Mouse (Mus musculus): ENCODE measurements around the gene Pde4d. TPM values are rescaled to one million over a fixed set of nuclear protein-coding genes. Genes with fewer than 3 reads are reported as not detected.
"Not testable (repeated sequence)": the region's sequence is repeated elsewhere in the genome, so short reads cannot be mapped to it uniquely, and the experiment has no call there.

Gene Pde4d
- polyA plus RNA-seq, 1 experiment from 2014 or later, result 12.4 TPM

DNA sequence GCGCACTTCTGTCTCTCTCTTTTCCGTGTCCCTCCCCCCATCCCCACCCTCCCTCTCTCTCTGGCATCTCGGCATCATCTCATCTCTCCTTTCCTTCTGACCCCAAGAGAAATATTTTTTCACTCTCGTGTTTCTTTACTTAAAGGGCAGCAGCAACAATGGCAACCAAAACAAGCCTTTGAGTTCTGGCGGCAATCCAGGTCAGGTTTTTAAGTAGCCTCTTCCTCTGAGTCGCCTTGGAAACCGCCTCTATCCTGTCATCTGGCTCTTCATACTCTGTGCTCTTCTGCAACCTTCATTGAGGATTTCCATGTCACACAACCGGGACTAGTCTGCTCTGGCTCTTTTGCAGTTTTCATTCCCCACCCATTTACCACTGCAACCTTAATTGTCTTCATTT lies 1430.6 kb downstream of the Pde4d start:
- H3K9me3 ChIP-seq, result no peaks in the 10 kb centered on the region
- no peak overlapping the region for H3K9ac ChIP-seq
- no peaks in the 10 kb centered on the region for H3K36me3 ChIP-seq
- H3K27ac ChIP-seq, result no peak overlapping the region
- H3K27me3 ChIP-seq (replicated peaks), result no peaks in the 10 kb centered on the region
- no peaks in the 10 kb centered on the region for H3K4me1 ChIP-seq
- no peak overlapping the region for H3K4me2 ChIP-seq (replicated peaks)
- ATAC-seq (ENCODE audit: low FRiP score, low read depth), result no peak
- WGBS, result 74% methylated on average over 8 of the region's 8 CpGs
- no peak overlapping the region for H3K4me3 ChIP-seq

DNA sequence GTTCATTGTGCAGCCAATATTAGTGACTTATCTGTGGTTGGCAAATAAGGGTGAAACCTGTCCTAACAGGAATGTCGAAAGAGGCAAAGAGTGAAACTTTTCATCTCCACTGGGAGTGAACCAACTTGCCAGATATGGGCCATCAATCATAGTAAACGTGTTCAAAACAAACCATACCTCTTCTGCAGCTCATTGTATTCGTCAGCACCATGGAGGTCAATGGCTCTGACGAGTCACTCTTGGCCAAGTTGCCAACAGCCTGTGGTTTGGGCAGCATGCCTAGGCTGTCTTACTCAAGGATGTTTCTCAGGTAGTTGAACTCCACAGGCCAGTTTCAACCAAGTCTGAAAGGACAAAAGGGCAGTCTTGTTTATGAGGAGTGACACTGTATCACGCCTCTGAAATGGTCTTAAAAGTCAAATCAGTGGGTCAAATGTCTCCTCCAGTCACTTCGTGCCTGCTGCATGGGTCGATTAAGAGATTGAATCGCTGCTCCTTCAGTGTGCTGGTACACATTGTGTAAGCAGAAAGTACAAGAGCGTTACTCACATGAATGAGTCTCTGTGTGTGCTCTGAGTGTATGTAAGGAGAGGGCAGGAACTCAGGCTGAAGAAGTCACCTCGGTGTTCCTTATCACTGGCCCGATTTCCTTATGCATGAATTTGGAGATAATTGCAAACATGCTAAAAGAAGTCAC lies 1431.6 kb downstream of the Pde4d start:
- no peak for ATAC-seq (ENCODE audit: low FRiP score, low read depth)
- WGBS, result 83% methylated on average over 11 of the region's 11 CpGs

DNA sequence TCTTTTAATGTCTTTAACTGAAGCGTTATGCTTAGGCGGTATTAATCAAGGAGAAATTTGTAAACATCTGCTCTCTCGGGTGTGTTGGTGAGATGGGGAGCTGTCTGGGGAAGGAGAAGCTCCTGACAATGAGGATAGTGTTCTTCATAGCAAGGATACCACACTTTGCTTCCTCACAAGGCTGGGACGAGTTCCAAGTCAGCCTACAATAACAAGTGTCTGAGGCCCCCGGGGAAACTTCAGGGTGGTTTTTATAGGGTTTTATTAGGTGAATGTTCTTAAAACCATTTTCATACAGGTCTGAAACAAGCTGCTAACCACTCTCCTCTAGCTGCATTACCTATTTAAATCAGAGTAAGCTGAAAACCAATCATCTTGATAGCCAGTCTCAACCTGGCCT lies 1433.9 kb downstream of the Pde4d start:
- WGBS, result 81% methylated on average over 5 of the region's 5 CpGs
- no peak overlapping the region for H3K4me2 ChIP-seq (replicated peaks)
- no peak overlapping the region for H3K27ac ChIP-seq
- no peaks in the 10 kb centered on the region for H3K9me3 ChIP-seq
- no peaks in the 10 kb centered on the region for H3K27me3 ChIP-seq (replicated peaks)
- H3K36me3 ChIP-seq, result no peaks in the 10 kb centered on the region
- no peaks in the 10 kb centered on the region for H3K4me1 ChIP-seq
- H3K4me3 ChIP-seq, result no peak overlapping the region
- H3K9ac ChIP-seq, result no peak overlapping the region
- ATAC-seq (ENCODE audit: low FRiP score, low read depth), result no peak

More for the DNA sequence above, 1431.6 kb downstream of the Pde4d start:
- Histone ChIP-seq H3K36me3 (no peaks in the 10 kb centered on the region), H3K4me2 (replicated peaks) (no peak overlapping the region), H3K27ac (no peak overlapping the region), H3K27me3 (replicated peaks) (no peaks in the 10 kb centered on the region), H3K4me3 (no peak overlapping the region), H3K9ac (no peak overlapping the region), H3K9me3 (no peaks in the 10 kb centered on the region), H3K4me1 (no peaks in the 10 kb centered on the region)

DNA sequence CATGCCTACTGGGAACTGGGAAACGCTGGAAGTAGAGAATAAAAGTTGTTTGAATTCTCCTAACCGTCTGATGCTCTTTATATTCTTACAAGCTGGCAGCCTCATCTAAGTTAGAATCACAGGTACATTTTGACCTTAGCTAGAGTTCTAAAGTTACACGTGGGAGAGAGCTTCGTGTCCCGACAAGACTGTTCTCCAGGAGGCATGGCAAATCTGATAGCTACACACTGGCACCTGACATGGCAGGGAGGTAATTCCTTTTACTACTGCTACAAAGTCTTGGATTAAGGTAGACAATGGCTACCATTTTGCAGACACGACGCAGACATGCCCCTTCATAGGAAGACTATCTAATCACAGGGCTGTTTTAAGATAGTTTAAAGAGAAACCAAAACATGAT lies 1435.1 kb downstream of the Pde4d start:
- Histone ChIP-seq H3K27ac (no peak overlapping the region), H3K9me3 (no peaks in the 10 kb centered on the region), H3K4me2 (replicated peaks) (no peak overlapping the region), H3K27me3 (replicated peaks) (no peaks in the 10 kb centered on the region), H3K36me3 (no peaks in the 10 kb centered on the region), H3K9ac (no peak overlapping the region), H3K4me1 (no peaks in the 10 kb centered on the region), H3K4me3 (no peak overlapping the region)
- 94% methylated on average over 7 of the region's 7 CpGs for WGBS
- ATAC-seq (ENCODE audit: low FRiP score, low read depth), result no peak

DNA sequence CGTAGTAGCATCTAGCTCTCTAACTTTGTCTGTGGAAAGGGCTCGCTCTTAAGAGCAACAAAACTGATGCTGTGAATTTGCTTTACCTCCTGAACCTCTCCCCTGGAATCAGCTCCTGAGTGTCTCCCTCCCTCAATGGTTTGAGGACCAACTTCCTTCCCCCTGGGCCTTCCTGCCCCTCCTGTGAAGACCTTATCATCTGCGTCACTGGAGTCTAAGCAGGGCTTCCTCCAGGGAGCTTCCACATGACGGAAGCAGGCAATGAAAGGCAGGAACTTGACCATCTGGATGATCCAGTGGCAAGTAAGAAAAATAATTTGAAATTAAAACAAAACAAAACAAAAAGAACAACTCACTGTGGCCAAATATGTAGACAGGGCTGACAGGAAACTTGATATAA lies 1438.5 kb downstream of the Pde4d start:
- H3K9ac ChIP-seq, result no peak overlapping the region
- H3K27ac ChIP-seq, result no peak overlapping the region
- no peak overlapping the region for H3K4me3 ChIP-seq
- no peak for ATAC-seq (ENCODE audit: low FRiP score, low read depth)
- WGBS, result 85% methylated on average over 4 of the region's 4 CpGs
- H3K4me1 ChIP-seq, result no peaks in the 10 kb centered on the region
- H3K27me3 ChIP-seq (replicated peaks), result no peaks in the 10 kb centered on the region
- no peak overlapping the region for H3K4me2 ChIP-seq (replicated peaks)
- no peaks in the 10 kb centered on the region for H3K9me3 ChIP-seq
- H3K36me3 ChIP-seq, result no peaks in the 10 kb centered on the region

DNA sequence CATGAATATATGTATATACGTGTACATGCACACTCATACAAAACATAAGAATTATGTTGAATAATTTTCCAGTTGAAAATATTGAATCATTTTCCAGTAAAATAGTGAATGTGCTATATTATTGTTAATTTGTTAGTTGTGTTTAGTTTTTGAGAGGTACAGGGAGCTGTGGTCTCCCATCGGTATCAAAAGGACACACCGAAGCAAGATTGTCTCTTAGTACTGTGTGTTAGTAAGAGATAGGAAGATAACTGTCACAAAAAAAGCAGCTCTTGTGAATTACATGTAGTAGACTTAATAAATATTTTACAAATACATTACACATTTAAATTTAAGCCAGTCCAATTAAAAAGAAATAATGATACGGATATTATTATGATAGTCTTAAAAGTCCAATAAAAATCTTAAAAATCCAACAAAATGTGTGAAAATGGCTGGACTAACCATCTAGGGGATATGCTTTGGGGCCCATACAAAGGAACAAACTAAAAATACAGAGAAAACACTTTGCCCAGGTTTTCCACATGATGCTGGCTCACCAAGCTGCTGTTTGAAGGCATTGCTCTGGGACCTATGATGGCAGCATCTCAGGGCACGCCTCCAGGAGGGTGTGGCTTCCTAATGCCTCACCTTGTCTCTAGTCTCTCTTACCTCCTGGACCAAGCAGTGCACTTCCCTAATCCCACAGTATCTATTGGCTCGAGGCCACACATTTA lies 1441.6 kb downstream of the Pde4d start:
- Histone ChIP-seq H3K36me3 (no peaks in the 10 kb centered on the region), H3K9me3 (no peaks in the 10 kb centered on the region), H3K4me2 (replicated peaks) (no peak overlapping the region), H3K9ac (no peak overlapping the region), H3K27ac (no peak overlapping the region), H3K27me3 (replicated peaks) (no peaks in the 10 kb centered on the region), H3K4me1 (no peaks in the 10 kb centered on the region), H3K4me3 (no peak overlapping the region)
- ATAC-seq (ENCODE audit: low FRiP score, low read depth), result no peak
- 80% methylated on average over 6 of the region's 6 CpGs for WGBS

DNA sequence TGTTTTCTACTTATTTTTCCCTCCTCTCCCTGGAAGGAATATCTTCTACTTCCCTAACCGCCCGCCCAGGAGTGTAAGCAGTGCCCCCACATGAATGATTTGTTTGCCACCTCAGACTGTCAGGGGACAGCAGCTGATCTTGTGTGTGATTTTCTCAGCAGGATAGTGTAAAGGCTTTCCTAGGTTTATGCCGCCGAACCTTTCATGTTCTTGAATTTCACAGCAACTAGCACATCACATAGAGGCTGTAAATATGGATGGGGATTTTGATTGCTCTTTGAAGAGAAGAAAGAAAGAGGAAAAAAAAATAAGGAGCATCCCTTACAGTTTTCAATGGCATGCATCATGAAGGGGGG lies 1442.1 kb downstream of the Pde4d start:
- Histone ChIP-seq H3K4me2 (replicated peaks) (no peak overlapping the region), H3K36me3 (no peaks in the 10 kb centered on the region), H3K4me1 (no peaks in the 10 kb centered on the region), H3K9ac (no peak overlapping the region), H3K27me3 (replicated peaks) (no peaks in the 10 kb centered on the region), H3K4me3 (no peak overlapping the region), H3K27ac (no peak overlapping the region), H3K9me3 (no peaks in the 10 kb centered on the region)
- WGBS, result 77% methylated on average over 4 of the region's 4 CpGs
- ATAC-seq (ENCODE audit: low FRiP score, low read depth), result no peak

DNA sequence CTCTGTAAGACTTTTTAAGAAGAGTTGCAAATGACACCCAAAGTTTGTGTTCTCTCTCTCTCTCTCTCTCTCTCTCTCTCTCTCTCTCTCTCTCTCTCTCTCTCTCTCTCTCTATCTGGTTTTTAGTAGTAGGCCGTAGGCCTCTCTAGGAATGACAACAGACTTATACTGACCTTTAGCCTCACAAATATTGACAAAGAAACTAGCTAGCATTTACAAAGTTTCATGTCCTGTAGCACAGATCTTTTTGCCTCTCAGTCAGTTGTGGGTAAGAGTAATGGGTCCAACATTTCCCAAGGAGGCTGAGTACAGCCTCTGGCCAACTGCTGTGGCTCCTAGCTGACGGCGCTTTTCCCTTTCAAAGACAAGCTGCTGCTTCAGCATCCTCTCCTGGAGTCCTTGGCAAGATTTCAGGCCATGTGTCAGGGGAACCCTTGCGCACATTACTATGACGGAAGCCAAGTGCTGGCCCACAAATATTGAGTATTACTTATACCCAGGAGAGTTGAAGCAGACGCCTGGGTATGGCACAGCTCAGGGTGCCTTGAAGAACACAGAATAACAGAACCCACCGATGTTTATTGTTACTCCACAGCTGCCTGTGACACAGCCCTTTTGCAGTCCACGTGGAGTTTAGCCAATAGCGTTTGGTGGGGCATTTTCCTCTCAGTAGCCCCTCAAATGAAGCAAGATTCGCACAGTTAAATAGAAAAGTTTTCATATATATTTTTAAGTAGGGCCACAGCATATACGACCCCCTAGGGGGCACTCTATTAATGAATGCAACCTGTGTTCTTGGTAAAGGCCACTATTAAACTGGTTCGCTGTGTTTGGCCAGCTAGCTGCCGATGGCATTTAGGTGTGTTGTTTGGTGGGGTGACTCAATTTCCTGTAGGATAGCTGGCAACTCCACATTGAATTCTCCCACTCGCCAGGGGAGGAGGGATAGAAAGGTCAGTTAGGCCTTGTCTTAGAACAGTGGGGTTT lies 1450.0 kb downstream of the Pde4d start:
- no peak for ATAC-seq (ENCODE audit: low FRiP score, low read depth)
- H3K4me3 ChIP-seq, result no peak overlapping the region
- WGBS, result 76% methylated on average over 14 of the region's 14 CpGs

DNA sequence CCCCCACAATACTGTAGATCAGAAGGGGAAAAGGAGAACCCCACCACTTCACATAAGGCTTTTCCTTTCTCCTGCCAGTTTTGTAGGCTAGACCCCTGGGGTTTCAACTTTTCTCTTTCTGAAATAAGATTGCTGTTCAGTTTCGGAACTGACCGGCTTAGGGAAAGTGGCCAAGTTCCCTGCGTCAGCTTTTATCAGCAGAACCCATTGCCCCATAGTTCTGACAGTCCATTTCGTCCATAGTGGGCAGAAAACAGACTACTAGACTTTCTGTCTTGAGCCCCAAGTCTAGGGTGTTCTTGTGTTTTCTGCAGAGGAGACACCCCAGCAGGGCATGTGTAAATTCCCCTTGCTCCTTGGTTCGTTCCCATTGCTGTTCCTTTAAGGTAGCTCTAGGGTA lies 1452.1 kb downstream of the Pde4d start:
- Histone ChIP-seq H3K9me3 (no peaks in the 10 kb centered on the region), H3K4me2 (replicated peaks) (peak overlapping the region; percentile 96), H3K4me1 (peaks cover 10% of the 10 kb centered on the region), H3K9ac (no peak overlapping the region), H3K27ac (no peak overlapping the region), H3K36me3 (no peaks in the 10 kb centered on the region), H3K27me3 (replicated peaks) (no peaks in the 10 kb centered on the region), H3K4me3 (no peak overlapping the region)
- ATAC-seq (ENCODE audit: low FRiP score, low read depth), result no peak
- 67% methylated on average over 5 of the region's 5 CpGs for WGBS

More for the DNA sequence above, 1450.0 kb downstream of the Pde4d start:
- peaks cover 10% of the 10 kb centered on the region for H3K4me1 ChIP-seq
- no peaks in the 10 kb centered on the region for H3K9me3 ChIP-seq
- no peaks in the 10 kb centered on the region for H3K27me3 ChIP-seq (replicated peaks)
- no peaks in the 10 kb centered on the region for H3K36me3 ChIP-seq
- H3K27ac ChIP-seq, result no peak overlapping the region
- no peak overlapping the region for H3K4me2 ChIP-seq (replicated peaks)
- H3K9ac ChIP-seq, result no peak overlapping the region

DNA sequence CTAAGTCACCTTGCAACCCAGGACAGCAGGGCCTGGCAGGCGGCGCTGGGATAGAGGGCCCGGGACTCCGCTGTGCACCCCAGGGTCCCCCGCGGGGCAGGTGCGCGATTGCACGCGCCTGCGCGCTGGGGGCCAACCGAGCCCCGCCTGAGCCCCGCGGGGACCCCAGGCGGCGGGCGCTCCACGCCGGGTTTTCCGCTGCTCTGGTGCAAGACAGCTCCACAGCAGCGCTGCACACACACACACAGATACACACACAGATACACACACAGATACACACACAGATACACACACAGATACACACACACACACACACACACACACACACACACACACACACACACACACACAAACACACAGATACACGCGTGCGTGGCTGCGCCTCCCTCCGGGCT lies 1452.7 kb downstream of the Pde4d start:
- WGBS, result 1% methylated on average over 27 of the region's 28 CpGs
- H3K27ac ChIP-seq, result 0 out of 2 replicates have a peak overlapping the region, but pooled peaks have one; percentile 46
- ATAC-seq (ENCODE audit: low FRiP score, low read depth), result peak; percentile 88
- peak overlapping the region; percentile 82 for H3K9ac ChIP-seq
- H3K9me3 ChIP-seq; H3K36me3 ChIP-seq; H3K27me3 ChIP-seq (replicated peaks): not testable (repeated sequence)
- H3K4me2 ChIP-seq (replicated peaks), result peak overlapping the region; percentile 96
- H3K4me1 ChIP-seq, result peaks cover 10% of the 10 kb centered on the region
- peak overlapping the region; percentile 72 for H3K4me3 ChIP-seq

DNA sequence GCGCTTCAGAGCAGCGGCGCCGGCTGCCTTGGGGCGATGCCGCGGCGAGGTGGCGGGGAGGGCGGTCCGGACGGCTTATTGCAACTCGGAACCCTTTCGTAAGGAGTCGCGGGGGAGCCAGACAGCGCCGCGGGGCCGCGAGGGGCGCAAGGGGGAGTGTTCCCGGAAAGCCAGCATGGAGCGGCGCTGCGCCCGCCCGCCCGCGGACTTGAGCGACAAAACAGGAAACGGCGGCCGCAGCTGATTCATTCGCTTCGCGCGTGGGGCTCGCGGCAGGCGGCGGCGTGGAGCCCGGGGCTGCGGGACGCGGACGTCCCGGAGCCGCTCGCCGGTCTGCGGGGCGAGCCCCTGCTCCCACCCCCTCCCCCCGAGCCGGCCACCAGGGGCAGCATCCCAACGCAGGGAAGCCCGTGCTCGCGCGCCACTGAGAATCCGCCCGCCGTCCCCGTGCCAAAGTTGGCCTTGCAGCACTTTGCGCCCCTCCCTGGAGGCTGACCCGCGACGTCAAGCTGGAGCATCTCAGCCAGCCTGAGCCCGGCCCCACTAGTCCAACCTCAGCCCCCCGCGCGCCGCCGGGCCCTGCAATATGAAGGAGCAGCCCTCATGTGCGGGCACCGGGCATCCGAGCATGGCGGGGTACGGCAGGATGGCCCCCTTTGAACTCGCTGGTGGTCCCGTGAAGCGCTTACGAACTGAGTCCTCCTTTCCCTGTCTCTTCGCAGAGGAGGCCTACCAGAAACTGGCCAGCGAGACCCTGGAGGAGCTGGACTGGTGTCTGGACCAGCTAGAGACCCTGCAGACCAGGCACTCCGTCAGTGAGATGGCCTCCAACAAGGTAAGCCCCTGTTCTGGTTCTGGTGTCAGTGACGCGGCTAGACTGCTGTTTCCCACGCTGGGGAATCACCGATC lies 1453.4 kb downstream of the Pde4d start:
- peak; percentile 89 for ATAC-seq (ENCODE audit: low FRiP score, low read depth)
- Histone ChIP-seq H3K36me3 (no peaks in the 10 kb centered on the region), H3K27me3 (replicated peaks) (no peaks in the 10 kb centered on the region), H3K4me3 (peak overlapping the region; percentile 72), H3K4me1 (peaks cover 10% of the 10 kb centered on the region), H3K9me3 (no peaks in the 10 kb centered on the region), H3K27ac (0 out of 2 replicates have a peak overlapping the region, but pooled peaks have one; percentile 46), H3K9ac (peak overlapping the region; percentile 82), H3K4me2 (replicated peaks) (peak overlapping the region; percentile 96)
- 1% methylated on average over 91 of the region's 91 CpGs for WGBS
